Mouse (Mus musculus) c-Kit-positive CD71-positive TER-119-negative erythroid progenitor cells, embryonic 14.5 days (primary cell): ENCODE results near the gene Rnf181.

Source experiments
- DNase-seq: peaks from one replicate; pipeline ENCODE4 v3.0.0-alpha.2; 2013; ENCODE audit warnings: low read depth

Gene Rnf181

GRCm38 (mm10) chr6:72383952-72384351 lies 17.2 kb upstream of the Rnf181 start:
- no peak for DNase-seq

- DNase-seq, result no peak
Observed at GRCm38 (mm10) chr6:72383142-72383820, 16.5 kb upstream of the Rnf181 start.

GRCm38 (mm10) chr6:72382494-72382893 lies 15.7 kb upstream of the Rnf181 start:
- no peak for DNase-seq

GRCm38 (mm10) chr6:72380131-72380770 lies 13.5 kb upstream of the Rnf181 start, which contains the start of gene Vamp5:
Gene Vamp5 (minus strand): TSS chr6:72380468.
- DNase-seq, result peak; percentile 77

- DNase-seq, result no peak
Observed at GRCm38 (mm10) chr6:72379377-72380130, 12.8 kb upstream of the Rnf181 start.

- no peak for DNase-seq
Observed at GRCm38 (mm10) chr6:72378510-72379234, 11.9 kb upstream of the Rnf181 start.

GRCm38 (mm10) chr6:72374820-72375563 lies 8.2 kb upstream of the Rnf181 start:
- no peak for DNase-seq

- no peak for DNase-seq
Observed at GRCm38 (mm10) chr6:72374206-72374605, 7.5 kb upstream of the Rnf181 start.

- DNase-seq, result no peak
Observed at GRCm38 (mm10) chr6:72373184-72373583, 6.4 kb upstream of the Rnf181 start.

GRCm38 (mm10) chr6:72371571-72371970 lies 4.8 kb upstream of the Rnf181 start:
- no peak for DNase-seq

- no peak for DNase-seq
Observed at GRCm38 (mm10) chr6:72371147-72371546, 4.4 kb upstream of the Rnf181 start.

GRCm38 (mm10) chr6:72370091-72370490 lies 3.3 kb upstream of the Rnf181 start:
- no peak for DNase-seq

GRCm38 (mm10) chr6:72369557-72369956 lies 2.8 kb upstream of the Rnf181 start:
- no peak for DNase-seq

- no peak for DNase-seq
Observed at GRCm38 (mm10) chr6:72367460-72367974, 761 bp upstream of the Rnf181 start.

- no peak for DNase-seq
Observed at GRCm38 (mm10) chr6:72366304-72366703, 452 bp downstream of the Rnf181 start.

GRCm38 (mm10) chr6:72364985-72365384 lies 1.8 kb downstream of the Rnf181 start:
- DNase-seq, result no peak

GRCm38 (mm10) chr6:72364009-72364408 lies 2.7 kb downstream of the Rnf181 start:
- DNase-seq, result no peak

- DNase-seq, result peak; percentile 97
Observed at GRCm38 (mm10) chr6:72362132-72363028, 4.4 kb downstream of the Rnf181 start.

GRCm38 (mm10) chr6:72361121-72361551 lies 5.6 kb downstream of the Rnf181 start:
- no peak for DNase-seq

GRCm38 (mm10) chr6:72360599-72360935 lies 6.2 kb downstream of the Rnf181 start:
- DNase-seq, result no peak
